Mouse (Mus musculus): ENCODE results near the gene Echdc1.

DNA sequence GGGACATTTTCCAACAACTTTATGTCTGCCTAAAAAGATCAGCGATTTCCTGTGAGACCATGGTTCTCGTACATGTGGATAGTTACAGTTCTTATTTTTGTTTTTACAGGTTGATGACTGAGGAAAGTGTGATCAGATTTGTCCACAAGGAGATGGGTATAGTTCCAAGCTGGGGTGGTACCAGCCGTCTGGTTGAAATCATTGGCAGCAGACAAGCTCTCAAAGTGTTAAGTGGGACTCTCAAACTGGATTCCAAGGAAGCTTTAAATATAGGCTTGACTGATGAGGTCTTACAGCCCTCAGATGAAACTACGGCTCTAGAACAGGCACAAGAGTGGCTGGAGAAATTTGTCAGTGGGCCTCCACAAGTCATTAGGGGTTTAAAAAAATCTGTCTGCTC lies 31.3 kb downstream of the Echdc1 start:
- TF ChIP-seq POLR2A (IDR thresholded peaks at IDR 0.05; ENCODE audit: borderline replicate concordance, extremely low read depth, insufficient read depth, insufficient read length, poor library complexity, severe bottlenecking) (no peak), CTCF (IDR thresholded peaks at IDR 0.05; ENCODE audit: borderline replicate concordance, extremely low read depth, insufficient read depth, insufficient read length) (no peak)

All from brain, embryonic 14.5 days (tissue).